Mouse (Mus musculus) CH12.LX (cell line): ENCODE results near the gene Orai1. TPM values are rescaled to one million over a fixed set of nuclear protein-coding genes. Genes with fewer than 3 reads are reported as not detected.

Experiments used
- DNase-seq: peaks from one replicate; pipeline ENCODE4 v3.0.0-alpha.2; 2013; ENCODE audit errors: extremely low read depth
- H3K27ac ChIP-seq: 2 replicates; pipeline ENCODE4 v1.5.1; 2012; ENCODE audit warnings: low read depth, mild to moderate bottlenecking, control low read depth, moderate library complexity; ENCODE audit not compliant: insufficient read depth
- H3K27me3 ChIP-seq: replicated peaks from 2 replicates; pipeline ENCODE3; 2012; ENCODE audit warnings: inconsistent platforms
- H3K36me3 ChIP-seq, 2 experiments: replicated peaks in 1 of 2; 2 replicates each; pipeline versions ENCODE3 to v1.6.1; 2012; ENCODE audit warnings: inconsistent platforms in 1 of 2, low read length in 1 of 2, mild to moderate bottlenecking in 1 of 2, mixed read lengths in 1 of 2, moderate library complexity in 1 of 2; ENCODE audit not compliant: control insufficient read depth in 1 of 2, insufficient read depth in 1 of 2
- H3K4me1 ChIP-seq, 2 experiments: 2 replicates each; pipeline ENCODE4 v1.6.1; 2012; ENCODE audit warnings: inconsistent platforms in 1 of 2, moderate library complexity in 1 of 2; ENCODE audit not compliant: insufficient read depth in 2 of 2, control insufficient read depth in 1 of 2
- H3K4me2 ChIP-seq: 2 replicates; pipeline ENCODE4 v1.6.1; 2012; ENCODE audit warnings: low read depth, mild to moderate bottlenecking, control low read depth; ENCODE audit not compliant: poor library complexity, insufficient read depth, severe bottlenecking
- H3K4me3 ChIP-seq, 3 experiments: fragments of 150-350 bp in 1 of 3; sonication (generic) in 1 of 3; replicated peaks in 1 of 3; 2 replicates each; pipeline versions ENCODE3 to v1.5.1; 2011 to 2012; ENCODE audit warnings: low read depth in 2 of 3, low read length in 2 of 3, mild to moderate bottlenecking in 2 of 3, moderate library complexity in 2 of 3, control low read depth in 1 of 3, improper control_type of control experiment in 1 of 3, inconsistent platforms in 1 of 3, mixed read lengths in 1 of 3; ENCODE audit not compliant: poor library complexity in 1 of 3
- H3K79me2 ChIP-seq: replicated peaks from 2 replicates; pipeline ENCODE4 v1.6.1; 2012; ENCODE audit warnings: mild to moderate bottlenecking, moderate library complexity; ENCODE audit not compliant: control insufficient read depth, poor library complexity, insufficient read depth, severe bottlenecking; ENCODE audit errors: extremely low read depth
- H3K9ac ChIP-seq: 2 replicates; pipeline ENCODE4 v1.6.1; 2012; ENCODE audit warnings: low read depth, mild to moderate bottlenecking, control low read depth, moderate library complexity; ENCODE audit not compliant: insufficient read depth
- H3K9me3 ChIP-seq: replicated peaks from 2 replicates; pipeline ENCODE3; 2012; ENCODE audit warnings: low read length, inconsistent platforms, mixed read lengths
- CHD1 ChIP-seq: IDR thresholded peaks from 2 replicates; pipeline ENCODE4 v1.6.1; 2012; ENCODE audit warnings: low read depth, low read length, improper control_type of control experiment, inconsistent platforms
- E2F4 ChIP-seq: IDR thresholded peaks from 2 replicates; pipeline ENCODE4 v1.6.1; 2011; ENCODE audit warnings: low read depth, low read length, improper control_type of control experiment; ENCODE audit not compliant: insufficient replicate concordance
- ELF1 ChIP-seq: IDR thresholded peaks from 2 replicates; pipeline ENCODE4 v1.6.1; 2014; ENCODE audit warnings: low read depth, mild to moderate bottlenecking, inconsistent platforms, low read length, improper control_type of control experiment
- EP300 ChIP-seq: IDR thresholded peaks from 2 replicates; pipeline ENCODE4 v1.6.1; 2011; ENCODE audit warnings: low read length, improper control_type of control experiment
- ETS1 ChIP-seq: conservative IDR thresholded peaks from 2 replicates; pipeline ENCODE4 v1.6.1; 2012; ENCODE audit warnings: low read depth, mild to moderate bottlenecking, inconsistent platforms, low read length, improper control_type of control experiment, moderate library complexity
- GABPA ChIP-seq: IDR thresholded peaks from 2 replicates; pipeline ENCODE4 v1.6.1; 2012; ENCODE audit warnings: low read depth, low read length, improper control_type of control experiment, inconsistent platforms; ENCODE audit not compliant: insufficient replicate concordance
- HCFC1 ChIP-seq: IDR thresholded peaks from 2 replicates; pipeline ENCODE4 v1.6.1; 2012; ENCODE audit warnings: low read depth, mild to moderate bottlenecking, inconsistent platforms, low read length, improper control_type of control experiment
- IRF4 ChIP-seq: IDR thresholded peaks from 2 replicates; pipeline ENCODE4 v1.6.1; 2014; ENCODE audit warnings: low read depth, mild to moderate bottlenecking, inconsistent platforms, low read length, improper control_type of control experiment
- KAT2A ChIP-seq: IDR thresholded peaks from 2 replicates; pipeline ENCODE4 v1.6.1; 2012; ENCODE audit warnings: low read length, improper control_type of control experiment, inconsistent platforms; ENCODE audit not compliant: insufficient replicate concordance
- MAFK ChIP-seq: IDR thresholded peaks from 2 replicates; pipeline ENCODE4 v1.6.1; 2011; ENCODE audit warnings: low read length, improper control_type of control experiment; ENCODE audit not compliant: insufficient replicate concordance
- MAX ChIP-seq: IDR thresholded peaks from 2 replicates; pipeline ENCODE4 v1.6.1; 2011; ENCODE audit warnings: low read length, improper control_type of control experiment
- MXI1 ChIP-seq: IDR thresholded peaks from 2 replicates; pipeline ENCODE4 v1.6.1; 2011; ENCODE audit warnings: mild to moderate bottlenecking, low read depth, low read length, improper control_type of control experiment
- NRF1 ChIP-seq: IDR thresholded peaks from 2 replicates; pipeline ENCODE4 v1.6.1; 2014; ENCODE audit warnings: low read depth, mild to moderate bottlenecking, inconsistent platforms, low read length, improper control_type of control experiment, moderate library complexity
- TBP ChIP-seq: conservative IDR thresholded peaks from 2 replicates; pipeline ENCODE4 v1.6.1; 2011; ENCODE audit warnings: low read depth, low read length, improper control_type of control experiment
- UBTF ChIP-seq: IDR thresholded peaks from 2 replicates; pipeline ENCODE4 v1.6.1; 2012; ENCODE audit warnings: low read depth, mild to moderate bottlenecking, inconsistent platforms, low read length, improper control_type of control experiment, moderate library complexity
- ZC3H11A ChIP-seq: IDR thresholded peaks from 2 replicates; pipeline ENCODE4 v1.6.1; 2012; ENCODE audit warnings: low read depth, mild to moderate bottlenecking, inconsistent platforms, low read length, improper control_type of control experiment
- dilution Hi-C: fragments of 300-500 bp; cut with MboI; formaldehyde crosslinking; loops from 2 replicates; pipeline ENCODE4 v1.14.3; 2020; ENCODE audit warnings: low sequenced_read_pairs; ENCODE audit not compliant: extremely low pct_unique_long_range_greater_than_20kb, extremely low pct_ligation_motif_present
- in situ Hi-C: fragments of 300-500 bp; cut with MboI; formaldehyde crosslinking; loops from 3 replicates; pipeline ENCODE4 v1.14.3; 2019; ENCODE audit warnings: low sequenced_read_pairs, low pct_ligation_motif_present, low pct_unique_long_range_greater_than_20kb, mixed read lengths
- polyA plus RNA-seq: library from polyadenylated mRNA; unstranded; fragments of >175 nt; gene quantifications from 2 replicates; pipeline ENCODE4 v1.2.1, GENCODE M21; 2012; ENCODE audit warnings: low read depth; ENCODE audit not compliant: insufficient read length
- total RNA-seq, 2 experiments: library from RNA; depleted of rRNA; stranded (reverse); fragments of 300-350 nt in 1 of 2; fragments of >200 nt in 1 of 2; gene quantifications; 2 replicates each; pipeline ENCODE4 v1.2.3; 2012 to 2014

Orai1 gene
- total and polyA plus RNA-seq, 3 experiments: 17.4 to 27.7 (median 17.8) TPM

- TF ChIP-seq TBP: peak; percentile 87; the same call in 1 of the 2 replicates
- peak; percentile 10; the same call in 1 of the 2 replicates for TF ChIP-seq MAFK
- no peak for TF ChIP-seq NRF1
- TF ChIP-seq ETS1: peak; percentile 33; the same call in 1 of the 2 replicates
- 0 out of 2 replicates have a peak, but pooled peaks have one; percentile 33 for TF ChIP-seq CHD1
- TF ChIP-seq EP300: peak; percentile 85
- TF ChIP-seq IRF4: peak; percentile 63
- TF ChIP-seq KAT2A: 0 out of 2 replicates have a peak, but pooled peaks have one; percentile 42
- no peak for TF ChIP-seq GABPA
- TF ChIP-seq E2F4: no peak
- TF ChIP-seq MAX: peak; percentile 71
- TF ChIP-seq ZC3H11A: no peak
- no peak; the same call in 1 of the 2 replicates for TF ChIP-seq HCFC1
- no peak; the same call in 1 of the 2 replicates for TF ChIP-seq UBTF
- peak; percentile 84 for TF ChIP-seq ELF1
Measured at GRCm38 (mm10) chr5:123024965-123025573, 10.2 kb downstream of the Orai1 start (continued).

GRCm38 (mm10) chr5:123026414-123026813 lies 11.5 kb downstream of the Orai1 start:
- Histone ChIP-seq H3K36me3 (peaks cover 15 to 46% of the 10 kb centered on the region in 2 experiments), H3K4me2 (no peak overlapping the region)
- dilution Hi-C loops: no loop called here

GRCm38 (mm10) chr5:123027436-123027835 lies 12.6 kb downstream of the Orai1 start:
- Histone ChIP-seq H3K4me1 (peaks cover 14 to 37% of the 10 kb centered on the region in 2 experiments), H3K9me3 (peaks cover 2% of the 10 kb centered on the region), H3K27ac (no peak overlapping the region), H3K9ac (no peak overlapping the region), H3K36me3 (peaks cover 15 to 49% of the 10 kb centered on the region in 2 experiments), H3K27me3 (no peaks in the 10 kb centered on the region), H3K79me2 (no peaks in the 10 kb centered on the region), H3K4me3 (no peak overlapping the region), H3K4me2 (no peak overlapping the region)
- in situ Hi-C loops (no loop called here), dilution Hi-C loops (no loop called here)
- no peak for DNase-seq
- TF ChIP-seq MAFK: peak; percentile 91
- TF ChIP-seq MXI1: no peak

More at GRCm38 (mm10) chr5:123026414-123026813, 11.5 kb downstream of the Orai1 start:
- no peak for DNase-seq
- in situ Hi-C loops: no loop called here
- H3K27me3 ChIP-seq: no peaks in the 10 kb centered on the region
- no peak overlapping the region for H3K27ac ChIP-seq
- H3K9ac ChIP-seq: no peak overlapping the region
- H3K9me3 ChIP-seq: peaks cover 2% of the 10 kb centered on the region
- peak overlapping the region in 1 of 3 experiments; percentile 20 for H3K4me3 ChIP-seq
- no peak for TF ChIP-seq MAX
- peaks cover 14 to 37% of the 10 kb centered on the region in 2 experiments for H3K4me1 ChIP-seq
- H3K79me2 ChIP-seq: no peaks in the 10 kb centered on the region
